Mouse (Mus musculus) midbrain, embryonic 11.5 days (tissue): ENCODE measurements around the gene Tpbgl. TPM values are rescaled to one million over a fixed set of nuclear protein-coding genes. Genes with fewer than 3 reads are reported as not detected.

ENCODE experiments used
- ATAC-seq: fragments of 200-750 bp; cut with Nextera tagmentation; 2 replicates; pipeline ENCODE4 v1.8.0; 2017; ENCODE audit warnings: moderate TSS enrichment, moderate library complexity; ENCODE audit not compliant: low FRiP score
- DNase-seq: peaks from one replicate; pipeline ENCODE4 v3.0.0; 2015; ENCODE audit warnings: low spot score; ENCODE audit errors: missing footprints
- H3K27ac ChIP-seq: fragments of 300-500 bp; sonication (generic); 2 replicates; pipeline ENCODE4 v1.5.1; 2014; ENCODE audit warnings: low read depth, low read length
- H3K27me3 ChIP-seq: fragments of 300-500 bp; sonication (generic); 2 replicates; pipeline ENCODE4 v1.6.1; 2014; ENCODE audit warnings: mild to moderate bottlenecking, low read length, moderate library complexity, mixed read lengths; ENCODE audit not compliant: control insufficient read depth, insufficient read depth
- H3K36me3 ChIP-seq: fragments of 300-500 bp; sonication (generic); 2 replicates; pipeline ENCODE4 v1.6.1; 2014; ENCODE audit warnings: mild to moderate bottlenecking, low read length, moderate library complexity, mixed read lengths; ENCODE audit not compliant: control insufficient read depth, insufficient read depth
- H3K4me1 ChIP-seq: fragments of 300-500 bp; sonication (generic); 2 replicates; pipeline ENCODE4 v1.6.1; 2014; ENCODE audit warnings: low read length; ENCODE audit not compliant: control insufficient read depth, insufficient read depth
- H3K4me2 ChIP-seq: fragments of 300-500 bp; sonication (generic); 2 replicates; pipeline ENCODE4 v1.6.1; 2014; ENCODE audit warnings: mild to moderate bottlenecking, moderate library complexity
- H3K4me3 ChIP-seq: fragments of 300-500 bp; sonication (generic); 2 replicates; pipeline ENCODE4 v1.5.1; 2014; ENCODE audit warnings: low read depth, low read length
- H3K9ac ChIP-seq: fragments of 300-500 bp; sonication (generic); 2 replicates; pipeline ENCODE4 v1.6.1; 2014; ENCODE audit warnings: low read length
- H3K9me3 ChIP-seq: fragments of 300-500 bp; sonication (generic); 2 replicates; pipeline ENCODE4 v1.6.1; 2016; ENCODE audit warnings: low read length; ENCODE audit not compliant: control insufficient read depth
- WGBS: fragments of 180-500 bp; shearing (Covaris S2); extraction: QIAGEN DNeasy Blood & Tissue Kit; methylation state at CpG from one replicate; pipeline ENCODE4 v1.1.7; 2014; 5-methylcytosine and 5-hydroxymethylcytosine counted together
- polyA plus RNA-seq: library from polyadenylated mRNA; unstranded; fragments of >200 nt; fragmentation: Nextera tagmentation; extraction: Ambion mirVana; gene quantifications from 2 replicates; pipeline ENCODE4 v1.2.1, GENCODE M21; 2014

Gene Tpbgl
- polyA plus RNA-seq, 1 experiment from 2014 or later, result 0.34 TPM

DNA sequence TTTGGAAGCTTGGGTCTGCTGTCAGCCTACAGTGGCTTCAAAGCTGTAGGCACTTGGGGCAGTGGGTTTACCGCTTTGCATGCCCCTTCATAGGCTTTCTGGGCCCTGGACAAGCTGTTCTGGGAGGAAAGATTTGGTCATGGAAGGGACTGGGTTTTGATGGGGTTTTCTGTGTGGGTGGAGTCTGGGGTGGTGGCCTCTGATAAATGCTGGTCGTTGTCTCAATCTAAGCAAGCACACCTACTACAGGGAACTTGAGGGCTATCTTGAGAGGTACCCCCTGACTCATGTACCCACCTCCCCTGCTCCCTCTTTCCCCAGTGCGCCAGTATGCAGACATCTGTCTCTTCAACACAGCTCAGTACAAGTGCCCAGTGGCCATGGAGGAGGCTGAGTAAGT, 34.2 kb downstream of the Tpbgl start:
- ATAC-seq, result no peak
- Histone ChIP-seq H3K27me3 (peaks cover 10% of the 10 kb centered on the region; the same call in 1 of the 2 replicates), H3K4me3 (no peak overlapping the region), H3K4me2 (no peak overlapping the region), H3K4me1 (peaks cover 2% of the 10 kb centered on the region; the same call in 1 of the 2 replicates), H3K27ac (no peak overlapping the region), H3K9ac (no peak overlapping the region), H3K36me3 (0 out of 2 replicates have a peak, but pooled peaks cover 3% of the 10 kb centered on the region), H3K9me3 (no peaks in the 10 kb centered on the region)
- DNase-seq, result no peak
- 90% methylated on average over 3 of the region's 3 CpGs for WGBS

DNA sequence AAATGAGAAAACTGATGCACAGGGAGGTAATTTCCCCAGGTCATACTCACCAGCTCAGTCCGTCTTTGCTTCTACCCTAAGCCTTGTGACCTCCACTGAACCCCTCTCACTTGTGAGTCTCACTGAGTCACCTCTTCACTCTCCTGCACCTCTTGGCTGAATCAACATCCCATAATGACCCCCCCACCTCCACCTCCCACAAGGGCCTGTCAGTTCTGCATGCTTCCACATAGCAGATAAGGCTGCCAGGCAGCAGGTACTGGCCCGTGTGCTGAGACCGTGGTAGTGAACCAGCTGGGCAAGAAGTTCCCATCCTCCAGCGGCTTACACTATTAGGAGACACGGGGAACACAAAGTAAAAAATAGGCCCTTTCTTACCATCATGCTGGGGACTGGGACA, 36.3 kb downstream of the Tpbgl start:
- H3K4me1 ChIP-seq, result peaks cover 10% of the 10 kb centered on the region
- no peak for DNase-seq
- no peak overlapping the region for H3K27ac ChIP-seq
- H3K36me3 ChIP-seq, result 0 out of 2 replicates have a peak, but pooled peaks cover 3% of the 10 kb centered on the region
- H3K4me2 ChIP-seq, result no peak overlapping the region
- H3K27me3 ChIP-seq, result peaks cover 10% of the 10 kb centered on the region; the same call in 1 of the 2 replicates
- H3K9ac ChIP-seq, result no peak overlapping the region
- 72% methylated on average over 5 of the region's 5 CpGs for WGBS
- no peaks in the 10 kb centered on the region for H3K9me3 ChIP-seq
- H3K4me3 ChIP-seq, result no peak overlapping the region
- ATAC-seq, result 0 out of 2 replicates have a peak, but pooled peaks have one; percentile 13

DNA sequence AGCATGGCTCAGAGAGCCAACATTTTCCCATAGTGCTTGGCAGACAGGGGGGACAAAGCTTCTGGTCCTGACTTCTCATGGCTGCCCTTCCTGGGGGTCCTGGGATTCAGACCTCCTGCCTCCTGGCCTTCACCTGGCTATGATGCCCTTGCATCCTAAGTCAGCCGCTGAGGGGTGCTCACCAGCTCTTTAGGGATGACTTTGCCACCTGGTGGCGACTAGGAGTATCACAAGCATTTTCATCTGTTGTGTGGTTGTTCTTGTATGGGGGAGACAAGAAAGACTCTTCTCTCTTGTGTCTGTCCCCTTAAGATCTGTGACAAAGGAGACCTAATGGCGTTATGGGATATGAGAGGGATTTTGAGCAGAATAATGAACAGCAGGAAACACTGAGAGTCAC, 36.8 kb downstream of the Tpbgl start:
- Histone ChIP-seq H3K27me3 (peaks cover 10% of the 10 kb centered on the region; the same call in 1 of the 2 replicates), H3K9me3 (no peaks in the 10 kb centered on the region), H3K27ac (no peak overlapping the region), H3K4me3 (no peak overlapping the region), H3K36me3 (0 out of 2 replicates have a peak, but pooled peaks cover 3% of the 10 kb centered on the region), H3K4me1 (peaks cover 10% of the 10 kb centered on the region), H3K4me2 (no peak overlapping the region), H3K9ac (no peak overlapping the region)
- ATAC-seq, result peak; percentile 43; the same call in 1 of the 2 replicates
- DNase-seq, result peak; percentile 97
- WGBS, result 9% methylated on average over 3 of the region's 3 CpGs

DNA sequence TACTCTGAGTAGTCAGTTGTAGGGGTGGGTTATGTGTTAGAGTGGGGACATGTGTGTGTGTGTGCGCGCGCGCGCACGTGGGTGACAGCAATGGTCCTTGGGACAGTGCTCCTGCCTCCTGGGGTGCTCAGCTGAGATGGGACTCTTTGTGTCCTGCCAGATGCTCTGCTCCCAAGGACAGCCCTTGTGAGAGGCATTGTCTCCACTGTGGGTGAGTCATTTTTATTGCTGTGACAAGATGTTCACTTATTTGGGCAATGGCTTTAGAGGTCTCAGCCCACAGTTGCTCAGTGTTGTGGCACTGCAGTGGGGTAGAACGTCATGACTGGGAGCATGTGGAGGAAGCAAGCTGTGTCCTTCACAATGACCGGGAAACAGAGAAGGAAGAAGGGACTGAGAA, 40.9 kb downstream of the Tpbgl start:
- Histone ChIP-seq H3K4me1 (peaks cover 14% of the 10 kb centered on the region), H3K9me3 (no peaks in the 10 kb centered on the region), H3K4me2 (no peak overlapping the region), H3K9ac (no peak overlapping the region), H3K4me3 (no peak overlapping the region), H3K27me3 (peaks cover 10% of the 10 kb centered on the region; the same call in 1 of the 2 replicates), H3K27ac (no peak overlapping the region), H3K36me3 (no peaks in the 10 kb centered on the region)
- DNase-seq (no peak), ATAC-seq (no peak)
- WGBS, result 91% methylated on average over 8 of the region's 8 CpGs

DNA sequence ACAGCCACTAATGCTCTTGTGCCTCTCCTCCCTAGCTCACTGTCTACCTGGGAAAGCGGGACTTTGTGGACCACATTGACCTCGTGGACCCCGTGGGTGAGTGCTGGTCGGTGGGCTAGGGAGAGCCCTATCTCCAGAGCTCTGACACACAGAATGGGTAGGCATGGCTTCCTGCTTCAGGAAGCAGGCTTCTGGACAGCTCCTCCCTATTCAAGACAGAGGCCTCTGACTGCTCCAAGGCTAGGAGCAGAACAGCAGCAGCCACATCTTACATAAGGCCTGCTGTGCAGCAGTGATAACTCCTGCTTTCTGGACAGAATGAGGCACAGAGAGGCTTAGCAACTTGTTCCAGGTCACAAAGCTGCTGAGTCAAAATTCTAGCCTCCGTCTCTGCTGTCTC, 43.3 kb downstream of the Tpbgl start:
- WGBS, result 87% methylated on average over 5 of the region's 5 CpGs
- Histone ChIP-seq H3K27me3 (peaks cover 9% of the 10 kb centered on the region; the same call in 1 of the 2 replicates), H3K36me3 (no peaks in the 10 kb centered on the region), H3K27ac (no peak overlapping the region), H3K4me1 (peaks cover 21% of the 10 kb centered on the region), H3K4me2 (no peak overlapping the region), H3K4me3 (no peak overlapping the region), H3K9me3 (no peaks in the 10 kb centered on the region), H3K9ac (no peak overlapping the region)
- DNase-seq, result no peak
- no peak for ATAC-seq

DNA sequence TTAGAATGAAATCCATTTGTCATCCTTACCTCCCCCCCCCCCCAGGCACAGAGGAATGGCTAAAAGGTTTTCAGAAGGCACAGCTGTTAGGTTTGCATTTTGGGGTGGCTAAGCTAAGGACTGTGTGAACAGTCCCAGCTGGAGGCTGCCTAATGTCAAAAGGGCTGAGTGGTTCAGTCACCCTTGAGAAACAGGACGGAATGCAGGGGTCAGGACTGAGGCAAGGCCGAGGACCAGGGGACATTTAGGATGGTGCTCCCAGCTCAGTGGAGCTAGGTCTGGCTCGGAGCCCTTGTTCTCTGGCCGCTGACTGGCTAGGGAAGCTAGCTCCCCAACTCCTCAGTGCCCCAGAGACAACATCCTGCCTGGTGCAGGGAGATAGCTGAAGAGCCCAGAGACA, 44.0 kb downstream of the Tpbgl start:
- 40% methylated on average over 4 of the region's 4 CpGs for WGBS
- ATAC-seq (no peak), DNase-seq (no peak)
- no peak overlapping the region for H3K4me3 ChIP-seq
- H3K9me3 ChIP-seq, result no peaks in the 10 kb centered on the region
- H3K4me1 ChIP-seq, result peaks cover 21% of the 10 kb centered on the region
- H3K4me2 ChIP-seq, result no peak overlapping the region
- no peaks in the 10 kb centered on the region for H3K36me3 ChIP-seq
- no peak overlapping the region for H3K27ac ChIP-seq
- peaks cover 2% of the 10 kb centered on the region; the same call in 1 of the 2 replicates for H3K27me3 ChIP-seq
- no peak overlapping the region for H3K9ac ChIP-seq

DNA sequence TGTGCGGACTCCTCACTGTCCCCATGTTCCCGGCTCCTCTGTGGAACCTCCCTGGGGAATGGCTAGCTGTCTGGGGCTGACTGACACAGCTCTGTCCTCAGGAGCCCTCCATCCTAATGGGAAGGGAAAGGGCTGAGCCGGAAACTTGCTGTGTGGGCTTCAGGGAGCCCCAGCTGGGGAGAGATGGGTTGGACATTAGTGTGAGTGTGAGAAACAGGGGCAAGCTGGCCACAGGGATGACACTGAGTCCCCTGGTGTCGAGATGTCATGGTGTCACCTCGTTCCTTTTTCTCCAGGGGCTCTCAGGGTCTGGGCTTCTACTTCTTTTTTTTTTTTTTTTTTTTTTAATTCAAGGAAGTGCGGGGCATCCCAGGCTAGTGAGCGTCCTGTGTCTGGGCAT, 44.6 kb downstream of the Tpbgl start:
- Histone ChIP-seq H3K4me3 (no peak overlapping the region), H3K27ac (no peak overlapping the region), H3K9me3 (no peaks in the 10 kb centered on the region), H3K9ac (no peak overlapping the region), H3K4me2 (no peak overlapping the region), H3K27me3 (peaks cover 2% of the 10 kb centered on the region; the same call in 1 of the 2 replicates), H3K4me1 (peaks cover 16% of the 10 kb centered on the region), H3K36me3 (no peaks in the 10 kb centered on the region)
- WGBS, result 51% methylated on average over 7 of the region's 7 CpGs
- no peak for DNase-seq
- 0 out of 2 replicates have a peak, but pooled peaks have one; percentile 23 for ATAC-seq

DNA sequence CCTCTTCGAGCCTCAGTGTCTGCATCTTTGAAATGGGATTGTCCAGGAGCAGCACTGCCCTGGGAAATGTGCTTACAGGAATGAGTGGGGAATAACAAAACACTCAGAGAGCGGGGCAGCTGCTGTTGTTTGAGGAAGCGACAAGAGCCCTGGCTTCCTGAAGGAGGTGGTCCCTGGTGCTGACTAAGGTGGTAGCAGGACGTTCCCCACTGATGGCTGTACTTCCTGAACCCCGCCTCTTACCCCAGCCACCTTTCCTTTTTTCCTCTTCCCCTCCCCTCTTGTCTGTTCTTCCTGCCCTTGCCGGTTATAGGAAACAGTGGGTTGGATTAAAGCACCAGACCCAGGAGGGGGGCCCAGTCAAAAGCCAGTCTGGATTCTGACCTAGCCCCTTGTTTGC, 46.7 kb downstream of the Tpbgl start:
- no peak overlapping the region for H3K4me3 ChIP-seq
- no peak overlapping the region for H3K4me2 ChIP-seq
- 34% methylated on average over 6 of the region's 6 CpGs for WGBS
- peaks cover 11% of the 10 kb centered on the region for H3K4me1 ChIP-seq
- H3K27me3 ChIP-seq, result peaks cover 2% of the 10 kb centered on the region; the same call in 1 of the 2 replicates
- no peak overlapping the region for H3K27ac ChIP-seq
- no peak for ATAC-seq
- no peaks in the 10 kb centered on the region for H3K9me3 ChIP-seq
- no peaks in the 10 kb centered on the region for H3K36me3 ChIP-seq
- no peak for DNase-seq
- H3K9ac ChIP-seq, result no peak overlapping the region

DNA sequence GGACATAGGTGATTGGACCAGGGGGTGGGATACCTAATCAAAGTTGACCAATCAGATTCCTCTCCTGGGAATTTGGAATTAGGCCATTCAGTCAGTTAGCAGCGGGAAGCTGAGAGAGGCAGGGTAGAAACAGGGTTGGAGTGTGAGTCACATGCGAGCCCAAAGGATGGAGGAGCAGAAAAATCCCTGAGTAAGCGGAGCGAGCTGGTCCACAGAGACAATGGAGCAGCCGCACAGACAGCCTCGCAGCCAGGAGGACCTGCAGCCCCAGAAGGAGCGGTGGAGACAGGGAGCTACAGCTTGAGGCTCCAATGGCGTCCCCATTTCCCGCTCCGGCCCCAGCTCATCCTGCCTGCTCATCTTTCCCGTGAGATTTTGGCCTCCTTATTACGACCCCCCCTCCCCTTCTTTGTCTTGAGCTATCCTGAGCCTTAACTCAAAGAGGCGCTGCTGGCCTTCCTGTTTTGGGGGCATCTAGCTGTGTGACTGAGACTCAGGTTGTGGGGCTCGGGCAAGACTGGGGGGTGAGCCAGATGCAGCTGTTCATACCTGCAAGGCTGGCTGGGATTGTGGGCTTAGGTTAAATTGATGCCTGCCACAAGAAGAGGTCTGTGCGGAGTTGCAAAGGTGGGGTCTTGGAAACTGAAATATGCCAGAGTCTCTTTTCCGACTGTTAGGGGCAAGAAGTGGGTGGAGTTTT, 47.3 kb downstream of the Tpbgl start:
- DNase-seq (peak; percentile 92), ATAC-seq (0 out of 2 replicates have a peak, but pooled peaks have one; percentile 30)
- H3K27ac ChIP-seq, result no peak overlapping the region; the same call in 1 of the 2 replicates
- 0 out of 2 replicates have a peak overlapping the region, but pooled peaks have one; percentile 2 for H3K4me3 ChIP-seq
- H3K36me3 ChIP-seq, result no peaks in the 10 kb centered on the region
- H3K9ac ChIP-seq, result peak overlapping the region; percentile 37
- no peaks in the 10 kb centered on the region for H3K9me3 ChIP-seq
- H3K27me3 ChIP-seq, result peaks cover 2% of the 10 kb centered on the region; the same call in 1 of the 2 replicates
- peaks cover 11% of the 10 kb centered on the region for H3K4me1 ChIP-seq
- WGBS, result 4% methylated on average over 16 of the region's 16 CpGs
- peak overlapping the region; percentile 32 for H3K4me2 ChIP-seq
